Mouse (Mus musculus) limb, embryonic 13.5 days (tissue): Measurements from ENCODE around the gene Palld. TPM values are rescaled to one million over a fixed set of nuclear protein-coding genes. Genes with fewer than 3 reads are reported as not detected.
A peak's percentile ranks its signal among the peaks of the same experiment; 100 is the strongest.

Experiments
- ATAC-seq: fragments of 200-750 bp; cut with Nextera tagmentation; 2 replicates; pipeline ENCODE4 v1.8.0; 2017; ENCODE audit warnings: low read depth, moderate number of reproducible peaks, moderate TSS enrichment; ENCODE audit not compliant: low FRiP score
- H3K27ac ChIP-seq: fragments of 300-500 bp; sonication (generic); 2 replicates; pipeline ENCODE4 v1.5.1; 2015; ENCODE audit warnings: inconsistent platforms, mild to moderate bottlenecking, moderate library complexity
- H3K27me3 ChIP-seq: fragments of 300-500 bp; sonication (generic); 2 replicates; pipeline ENCODE4 v1.6.1; 2015; ENCODE audit warnings: mild to moderate bottlenecking, inconsistent platforms
- H3K36me3 ChIP-seq: fragments of 300-500 bp; sonication (generic); 2 replicates; pipeline ENCODE4 v1.6.1; 2015; ENCODE audit warnings: inconsistent platforms, mild to moderate bottlenecking, moderate library complexity
- H3K4me1 ChIP-seq: fragments of 300-500 bp; sonication (generic); 2 replicates; pipeline ENCODE4 v1.6.1; 2015; ENCODE audit warnings: inconsistent platforms
- H3K4me2 ChIP-seq: fragments of 300-500 bp; sonication (generic); replicated peaks from 2 replicates; pipeline ENCODE4 v1.6.1; 2015; ENCODE audit warnings: inconsistent platforms, mild to moderate bottlenecking, moderate library complexity
- H3K4me3 ChIP-seq: fragments of 300-500 bp; sonication (generic); 2 replicates; pipeline ENCODE4 v1.5.1; 2015; ENCODE audit warnings: moderate library complexity, mild to moderate bottlenecking, inconsistent platforms
- H3K9ac ChIP-seq: fragments of 300-500 bp; sonication (generic); 2 replicates; pipeline ENCODE4 v1.6.1; 2015; ENCODE audit warnings: mild to moderate bottlenecking, inconsistent platforms
- H3K9me3 ChIP-seq: fragments of 300-500 bp; sonication (generic); 2 replicates; pipeline ENCODE4 v1.6.1; 2016; ENCODE audit warnings: inconsistent platforms
- WGBS: fragments of 180-500 bp; shearing (Covaris S2); methylation state at CpG from one replicate; pipeline ENCODE4 v1.1.7; 2015; 5-methylcytosine and 5-hydroxymethylcytosine counted together
- polyA plus RNA-seq: library from polyadenylated mRNA; unstranded; fragments of >200 nt; fragmentation: Nextera tagmentation; extraction: Ambion mirVana; gene quantifications from 2 replicates; pipeline ENCODE4 v1.2.1, GENCODE M21; 2015

Palld gene
- polyA plus RNA-seq, 1 experiment from 2014 or later = 116 TPM

- Histone ChIP-seq H3K27me3 (no peaks in the 10 kb centered on the region), H3K9ac (no peak overlapping the region), H3K4me2 (no peak overlapping the region), H3K4me3 (no peak overlapping the region), H3K9me3 (peaks cover 18% of the 10 kb centered on the region), H3K36me3 (peaks cover 51% of the 10 kb centered on the region), H3K27ac (no peak overlapping the region), H3K4me1 (peaks cover 16% of the 10 kb centered on the region)
- no peak for ATAC-seq
- WGBS = 60% methylated on average over 27 of the region's 27 CpGs
Measured at GRCm38 (mm10) chr8:61550006-61550748, 352.3 kb downstream of the Palld start.

- peaks cover 14% of the 10 kb centered on the region for H3K4me1 ChIP-seq
- no peak overlapping the region for H3K9ac ChIP-seq
- H3K36me3 ChIP-seq = peaks cover 57% of the 10 kb centered on the region
- ATAC-seq = no peak
- no peak overlapping the region for H3K4me3 ChIP-seq
- no peak overlapping the region for H3K27ac ChIP-seq
- WGBS = 73% methylated on average over 41 of the region's 41 CpGs
- no peaks in the 10 kb centered on the region for H3K27me3 ChIP-seq
- no peak overlapping the region for H3K4me2 ChIP-seq
- peaks cover 18% of the 10 kb centered on the region for H3K9me3 ChIP-seq
Measured at GRCm38 (mm10) chr8:61549585-61549984, 352.9 kb downstream of the Palld start.

GRCm38 (mm10) chr8:61539828-61540500 lies 362.5 kb downstream of the Palld start:
- no peak overlapping the region for H3K4me2 ChIP-seq
- H3K9ac ChIP-seq = no peak overlapping the region
- H3K4me1 ChIP-seq = no peaks in the 10 kb centered on the region
- peak overlapping the region; percentile 52; the same call in 1 of the 2 replicates for H3K27ac ChIP-seq
- no peaks in the 10 kb centered on the region for H3K9me3 ChIP-seq
- H3K27me3 ChIP-seq = no peaks in the 10 kb centered on the region
- peaks cover 76% of the 10 kb centered on the region for H3K36me3 ChIP-seq
- no peak overlapping the region for H3K4me3 ChIP-seq
- 39% methylated on average over 7 of the region's 7 CpGs for WGBS
- ATAC-seq = peak; percentile 72

- Histone ChIP-seq H3K27ac (no peak overlapping the region), H3K4me1 (no peaks in the 10 kb centered on the region), H3K4me3 (no peak overlapping the region), H3K9me3 (no peaks in the 10 kb centered on the region), H3K36me3 (peaks cover 75% of the 10 kb centered on the region), H3K4me2 (no peak overlapping the region), H3K27me3 (no peaks in the 10 kb centered on the region), H3K9ac (no peak overlapping the region)
- 88% methylated on average over 5 of the region's 5 CpGs for WGBS
- no peak for ATAC-seq
Measured at GRCm38 (mm10) chr8:61537471-61537870, 365.0 kb downstream of the Palld start.

GRCm38 (mm10) chr8:61535472-61535871 lies 367.0 kb downstream of the Palld start:
- H3K4me2 ChIP-seq = no peak overlapping the region
- no peaks in the 10 kb centered on the region for H3K27me3 ChIP-seq
- H3K27ac ChIP-seq = no peak overlapping the region
- 86% methylated on average over 11 of the region's 11 CpGs for WGBS
- H3K4me3 ChIP-seq = no peak overlapping the region
- no peak for ATAC-seq
- no peaks in the 10 kb centered on the region for H3K4me1 ChIP-seq
- no peak overlapping the region for H3K9ac ChIP-seq
- H3K9me3 ChIP-seq = no peaks in the 10 kb centered on the region
- peaks cover 81% of the 10 kb centered on the region for H3K36me3 ChIP-seq

GRCm38 (mm10) chr8:61533356-61533926 lies 369.0 kb downstream of the Palld start:
- Histone ChIP-seq H3K9ac (no peak overlapping the region), H3K4me1 (no peaks in the 10 kb centered on the region), H3K9me3 (no peaks in the 10 kb centered on the region), H3K4me2 (no peak overlapping the region), H3K36me3 (peaks cover 82% of the 10 kb centered on the region), H3K4me3 (no peak overlapping the region), H3K27me3 (no peaks in the 10 kb centered on the region), H3K27ac (no peak overlapping the region)
- 38% methylated on average over 16 of the region's 16 CpGs for WGBS
- no peak for ATAC-seq

GRCm38 (mm10) chr8:61532831-61533230 lies 369.7 kb downstream of the Palld start:
- no peaks in the 10 kb centered on the region for H3K9me3 ChIP-seq
- peaks cover 82% of the 10 kb centered on the region for H3K36me3 ChIP-seq
- H3K4me3 ChIP-seq = no peak overlapping the region
- no peaks in the 10 kb centered on the region for H3K4me1 ChIP-seq
- no peak for ATAC-seq
- H3K4me2 ChIP-seq = no peak overlapping the region
- no peaks in the 10 kb centered on the region for H3K27me3 ChIP-seq
- no peak overlapping the region for H3K27ac ChIP-seq
- 76% methylated on average over 5 of the region's 5 CpGs for WGBS
- no peak overlapping the region for H3K9ac ChIP-seq

- H3K27ac ChIP-seq = no peak overlapping the region
- no peak for ATAC-seq
- H3K27me3 ChIP-seq = no peaks in the 10 kb centered on the region
- no peak overlapping the region for H3K9ac ChIP-seq
- 73% methylated on average over 22 of the region's 22 CpGs for WGBS
- no peak overlapping the region for H3K4me3 ChIP-seq
- H3K4me1 ChIP-seq = no peaks in the 10 kb centered on the region
- H3K4me2 ChIP-seq = no peak overlapping the region
- peaks cover 84% of the 10 kb centered on the region for H3K36me3 ChIP-seq
- H3K9me3 ChIP-seq = no peaks in the 10 kb centered on the region
Measured at GRCm38 (mm10) chr8:61531944-61532795, 370.3 kb downstream of the Palld start.

GRCm38 (mm10) chr8:61528642-61529041 lies 373.8 kb downstream of the Palld start:
- Histone ChIP-seq H3K27ac (no peak overlapping the region), H3K36me3 (peaks cover 81% of the 10 kb centered on the region), H3K27me3 (no peaks in the 10 kb centered on the region), H3K4me3 (no peak overlapping the region), H3K4me1 (no peaks in the 10 kb centered on the region), H3K9ac (no peak overlapping the region), H3K9me3 (no peaks in the 10 kb centered on the region), H3K4me2 (no peak overlapping the region)
- ATAC-seq = no peak
- WGBS = 85% methylated on average over 6 of the region's 6 CpGs

GRCm38 (mm10) chr8:61528197-61528596 lies 374.3 kb downstream of the Palld start:
- WGBS = 89% methylated on average over 9 of the region's 9 CpGs
- Histone ChIP-seq H3K4me2 (no peak overlapping the region), H3K4me1 (no peaks in the 10 kb centered on the region), H3K9me3 (no peaks in the 10 kb centered on the region), H3K27ac (no peak overlapping the region), H3K36me3 (peaks cover 78% of the 10 kb centered on the region), H3K9ac (no peak overlapping the region), H3K27me3 (no peaks in the 10 kb centered on the region), H3K4me3 (no peak overlapping the region)
- ATAC-seq = no peak

- no peaks in the 10 kb centered on the region for H3K9me3 ChIP-seq
- WGBS = 87% methylated on average over 14 of the region's 14 CpGs
- no peak overlapping the region for H3K9ac ChIP-seq
- no peak overlapping the region for H3K27ac ChIP-seq
- ATAC-seq = no peak
- H3K4me3 ChIP-seq = no peak overlapping the region
- H3K4me2 ChIP-seq = no peak overlapping the region
- H3K36me3 ChIP-seq = peaks cover 78% of the 10 kb centered on the region
- H3K27me3 ChIP-seq = no peaks in the 10 kb centered on the region
- no peaks in the 10 kb centered on the region for H3K4me1 ChIP-seq
Measured at GRCm38 (mm10) chr8:61527037-61527436, 375.5 kb downstream of the Palld start.

GRCm38 (mm10) chr8:61522132-61522531 lies 380.4 kb downstream of the Palld start:
- peaks cover 75% of the 10 kb centered on the region for H3K36me3 ChIP-seq
- no peaks in the 10 kb centered on the region for H3K9me3 ChIP-seq
- H3K9ac ChIP-seq = no peak overlapping the region
- ATAC-seq = no peak
- H3K4me2 ChIP-seq = no peak overlapping the region
- WGBS = 9% methylated on average over 1 of the region's 1 CpGs
- no peaks in the 10 kb centered on the region for H3K27me3 ChIP-seq
- no peaks in the 10 kb centered on the region for H3K4me1 ChIP-seq
- H3K4me3 ChIP-seq = no peak overlapping the region
- no peak overlapping the region for H3K27ac ChIP-seq
